Mouse (Mus musculus): ENCODE data around the gene Gm21943. TPM values are rescaled to one million over a fixed set of nuclear protein-coding genes. Genes with fewer than 3 reads are reported as not detected.
"Not testable (repeated sequence)": the region's sequence is repeated elsewhere in the genome, so short reads cannot be mapped to it uniquely, and the experiment has no call there.

The Gm21943 gene
- polyA plus RNA-seq (2015; fragmentation: Nextera tagmentation; extraction: Ambion mirVana) = not detected in 2 replicates

DNA sequence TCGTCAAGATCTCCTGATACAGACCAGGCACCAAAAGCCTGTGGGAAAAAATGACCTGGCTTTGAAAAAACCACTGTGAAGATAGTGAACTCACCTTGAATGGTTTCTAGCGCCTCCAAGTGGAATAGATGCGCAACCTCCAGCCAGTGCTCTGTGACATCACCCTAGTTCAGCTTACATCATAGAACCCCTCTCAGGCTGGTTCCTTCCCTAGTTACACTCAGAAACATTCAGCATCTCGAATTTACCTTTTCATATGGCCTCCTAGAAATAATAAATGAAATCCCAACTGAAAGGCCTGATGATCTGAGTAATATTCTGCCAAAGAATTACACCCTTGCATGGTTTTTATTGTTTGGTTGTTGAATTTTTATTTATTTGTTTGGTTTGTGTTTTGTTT lies at the start of gene Gm21943:
TSS of gene Gm21943 (minus strand) at position 101 of the 400 bp plus-strand sequence.
- not testable (repeated sequence) for H3K9me3 ChIP-seq (replicated peaks); H3K36me3 ChIP-seq; H3K4me1 ChIP-seq; H3K4me3 ChIP-seq (replicated peaks); H3K4me2 ChIP-seq; H3K27me3 ChIP-seq; H3K9ac ChIP-seq; ATAC-seq (replicated peaks; ENCODE audit: low FRiP score); H3K27ac ChIP-seq
- WGBS = no CpG with 5 or more reads among the region's 4 CpGs

Other genes with a start within 250 kb of the Gm21943 start
- not detected in 2 replicates for gene Gm28961, start 172.0 kb upstream of the Gm21943 start, polyA plus RNA-seq (2015; fragmentation: Nextera tagmentation; extraction: Ambion mirVana)